8 mouse cellular contexts compared by ENCODE assay signal in genomic region chr11:4594608-4595500, GRCm38 (mm10). TPM values are rescaled to one million over a fixed set of nuclear protein-coding genes. Genes with fewer than 3 reads are reported as not detected.
DNase-seq lines count a peak whose midpoint lies in the region; ATAC-seq lines count a peak whose summit lies in the region.

TSS of gene Mtmr3 (minus strand) at chr11:4594863.

- no peaks in the 10 kb centered on the region for H3K36me3 ChIP-seq in forebrain, embryonic 11.5 days (ENCODE audit: control insufficient read depth, insufficient read depth, low read length)
- H3K36me3 ChIP-seq in heart, embryonic 16.5 days (ENCODE audit: control insufficient read depth, insufficient read depth) = no peaks in the 10 kb centered on the region
- H3K36me3 ChIP-seq in liver, embryonic 15.5 days (replicated peaks) = 0 out of 2 replicates have a peak, but pooled peaks cover under 1% of the 10 kb centered on the region
- no peaks in the 10 kb centered on the region for H3K36me3 ChIP-seq in neural tube, embryonic 12.5 days

- H3K4me3 ChIP-seq in forebrain, embryonic 11.5 days (ENCODE audit: low read depth, low read length) = peak within 1 kb of the TSS; percentile 92
- H3K4me3 ChIP-seq in heart, embryonic 16.5 days (ENCODE audit: low read length) = peak within 1 kb of the TSS; percentile 85
- peak within 1 kb of the TSS; percentile 97 for H3K4me3 ChIP-seq in liver, embryonic 15.5 days (replicated peaks)
- H3K4me3 ChIP-seq in neural tube, embryonic 12.5 days = peak within 1 kb of the TSS; percentile 96

- H3K27me3 ChIP-seq in forebrain, embryonic 11.5 days (ENCODE audit: control insufficient read depth, insufficient read depth, low read length) = no peaks in the 10 kb centered on the region
- no peaks in the 10 kb centered on the region for H3K27me3 ChIP-seq in heart, embryonic 16.5 days (ENCODE audit: control insufficient read depth, insufficient read depth, low read length)
- no peaks in the 10 kb centered on the region for H3K27me3 ChIP-seq in liver, embryonic 15.5 days
- no peaks in the 10 kb centered on the region for H3K27me3 ChIP-seq in neural tube, embryonic 12.5 days (replicated peaks)

- peak; percentile 95 for ATAC-seq in forebrain, embryonic 11.5 days (replicated peaks; ENCODE audit: low FRiP score)
- ATAC-seq in heart, embryonic 16.5 days (replicated peaks; ENCODE audit: extremely low read depth, insufficient read depth, low FRiP score) = peak; percentile 92
- ATAC-seq in liver, embryonic 15.5 days (ENCODE audit: insufficient read depth) = peak; percentile 92
- ATAC-seq in neural tube, embryonic 12.5 days (ENCODE audit: low FRiP score, low read depth) = peak; percentile 96

- H3K27ac ChIP-seq in forebrain, embryonic 11.5 days (ENCODE audit: low read depth, low read length) = peak within 1 kb of the TSS; percentile 83
- peak within 1 kb of the TSS; percentile 86 for H3K27ac ChIP-seq in heart, embryonic 16.5 days (ENCODE audit: low read length)
- H3K27ac ChIP-seq in liver, embryonic 15.5 days (replicated peaks) = peak within 1 kb of the TSS; percentile 95
- peak within 1 kb of the TSS; percentile 89 for H3K27ac ChIP-seq in neural tube, embryonic 12.5 days

- H3K4me2 ChIP-seq in forebrain, embryonic 11.5 days (ENCODE audit: low read depth, low read length, severe bottlenecking) = peak within 1 kb of the TSS; percentile 70
- H3K4me2 ChIP-seq in heart, embryonic 16.5 days (ENCODE audit: low read depth, low read length) = peak within 1 kb of the TSS; percentile 77
- peak within 1 kb of the TSS; percentile 69 for H3K4me2 ChIP-seq in liver, embryonic 15.5 days
- H3K4me2 ChIP-seq in neural tube, embryonic 12.5 days (replicated peaks) = peak within 1 kb of the TSS; percentile 64

- peak within 1 kb of the TSS; percentile 93 for H3K9ac ChIP-seq in forebrain, embryonic 11.5 days (ENCODE audit: low read length)
- peak within 1 kb of the TSS; percentile 95 for H3K9ac ChIP-seq in heart, embryonic 16.5 days (ENCODE audit: low read length)
- peak within 1 kb of the TSS; percentile 100 for H3K9ac ChIP-seq in liver, embryonic 15.5 days
- H3K9ac ChIP-seq in neural tube, embryonic 12.5 days = peak within 1 kb of the TSS; percentile 96

- peak; percentile 89 to 96 for DNase-seq in CD8-positive naive resting alpha-beta T cell, adult 2 months (ENCODE audit: low read depth in 2 of 2, low spot score in 2 of 2)
- DNase-seq in c-Kit-positive CD71-negative TER-119-negative erythroid progenitor cells, embryonic 14.5 days (ENCODE audit: low read depth) = peak; percentile 92
- peak; percentile 99 for DNase-seq in forebrain, embryonic 11.5 days (ENCODE audit: low spot score)
- peak; percentile 97 to 99 for DNase-seq in kidney, postnatal 36 days
- DNase-seq in telencephalon, adult 2 months (ENCODE audit: low read depth, low spot score) = peak; percentile 92

- no peaks in the 10 kb centered on the region for H3K9me3 ChIP-seq in forebrain, embryonic 11.5 days (ENCODE audit: control insufficient read depth, low read length)
- no peaks in the 10 kb centered on the region for H3K9me3 ChIP-seq in heart, embryonic 16.5 days (replicated peaks; ENCODE audit: control insufficient read depth, low read length)
- no peaks in the 10 kb centered on the region for H3K9me3 ChIP-seq in liver, embryonic 15.5 days (replicated peaks)
- no peaks in the 10 kb centered on the region for H3K9me3 ChIP-seq in neural tube, embryonic 12.5 days

- WGBS in forebrain, embryonic 11.5 days = 6% methylated on average over 48 of the region's 53 CpGs
- 4% methylated on average over 49 of the region's 53 CpGs for WGBS in heart, embryonic 16.5 days
- WGBS in liver, embryonic 15.5 days (ENCODE audit: insufficient replicate concordance) = 2% methylated on average over 53 of the region's 53 CpGs
- WGBS in neural tube, embryonic 12.5 days = 4% methylated on average over 53 of the region's 53 CpGs

- peaks cover 4% of the 10 kb centered on the region; the same call in 1 of the 2 replicates for H3K4me1 ChIP-seq in forebrain, embryonic 11.5 days (replicated peaks; ENCODE audit: control insufficient read depth, insufficient read depth, low read length)
- H3K4me1 ChIP-seq in heart, embryonic 16.5 days (ENCODE audit: control insufficient read depth, insufficient read depth, low read length) = peaks cover 15% of the 10 kb centered on the region
- peaks cover 37% of the 10 kb centered on the region for H3K4me1 ChIP-seq in liver, embryonic 15.5 days (replicated peaks)
- peaks cover 9% of the 10 kb centered on the region for H3K4me1 ChIP-seq in neural tube, embryonic 12.5 days

RNA-seq across cellular contexts. Expression of gene Mtmr3, which starts in this region (rescaled TPM):
- polyA plus RNA-seq in forebrain, embryonic 11.5 days (2014; fragmentation: Nextera tagmentation; extraction: Ambion mirVana) = 40.4 and 43.1 TPM in 2 replicates
- 21.2 and 24.3 TPM in 2 replicates for polyA plus RNA-seq in heart, embryonic 16.5 days (2015; fragmentation: Nextera tagmentation; extraction: Ambion mirVana)
- polyA plus RNA-seq in liver, embryonic 15.5 days (2015; fragmentation: Nextera tagmentation; extraction: Ambion mirVana) = 32.5 and 36.6 TPM in 2 replicates
- 38.3 and 42.0 TPM in 2 replicates for polyA plus RNA-seq in neural tube, embryonic 12.5 days (2016; fragmentation: Nextera tagmentation; extraction: Ambion mirVana)

Comparison
In these comparisons a context has a peak if more than half of its experiments do, and no peak if none do; other contexts are left out.
1. Peak in every context shown above with its lines: DNase-seq, ATAC-seq, H3K4me3 ChIP-seq and H3K27ac ChIP-seq.